Mouse (Mus musculus): ENCODE measurements around the gene Abhd6. TPM values are rescaled to one million over a fixed set of nuclear protein-coding genes. Genes with fewer than 3 reads are reported as not detected.

Abhd6 gene
- total and polyA plus RNA-seq, 2 experiments from 2014 or later, result 17.6 to 34.7 TPM

DNA sequence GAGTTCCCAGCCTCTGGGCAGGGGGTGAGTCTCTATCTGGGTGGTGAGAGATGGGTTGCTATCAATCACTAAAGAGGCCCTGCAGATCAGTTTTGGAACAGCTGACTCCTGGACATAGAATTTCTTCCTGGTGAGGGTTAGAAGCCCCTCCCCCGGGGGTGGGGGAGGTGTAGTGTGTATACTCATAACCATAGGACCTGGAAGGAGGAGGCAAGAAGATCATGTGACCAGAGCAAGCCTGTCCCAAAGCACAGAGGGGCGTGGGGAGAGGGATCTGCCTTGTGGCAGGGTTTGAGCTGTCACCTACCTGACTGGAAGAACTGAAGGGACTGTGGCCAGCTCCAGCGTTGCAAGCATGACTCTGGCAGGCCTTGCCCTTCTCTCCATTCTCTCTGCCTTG, 59.4 kb downstream of the Abhd6 start:
- Histone ChIP-seq H3K9me3 (ENCODE audit: low read length) (no peaks in the 10 kb centered on the region), H3K9ac (replicated peaks; ENCODE audit: low read length, poor library complexity, severe bottlenecking) (no peak overlapping the region), H3K27me3 (ENCODE audit: insufficient read depth, low read length) (no peaks in the 10 kb centered on the region), H3K4me1 (ENCODE audit: insufficient read depth, low read length) (no peaks in the 10 kb centered on the region), H3K36me3 (ENCODE audit: insufficient read depth, low read length) (no peaks in the 10 kb centered on the region), H3K4me3 (ENCODE audit: low read depth, low read length) (no peak overlapping the region), H3K27ac (ENCODE audit: low read depth, low read length) (0 out of 2 replicates have a peak overlapping the region, but pooled peaks have one; percentile 63), H3K4me2 (ENCODE audit: low read depth, low read length, poor library complexity, severe bottlenecking) (no peak overlapping the region)
- no peak for TF ChIP-seq CTCF (IDR thresholded peaks at IDR 0.05)
- DNase-seq (ENCODE audit: low spot score), result no peak
- WGBS, result 35% methylated on average over 3 of the region's 3 CpGs
- 0 out of 2 replicates have a peak, but pooled peaks have one; percentile 15 for ATAC-seq (ENCODE audit: low FRiP score)

DNA sequence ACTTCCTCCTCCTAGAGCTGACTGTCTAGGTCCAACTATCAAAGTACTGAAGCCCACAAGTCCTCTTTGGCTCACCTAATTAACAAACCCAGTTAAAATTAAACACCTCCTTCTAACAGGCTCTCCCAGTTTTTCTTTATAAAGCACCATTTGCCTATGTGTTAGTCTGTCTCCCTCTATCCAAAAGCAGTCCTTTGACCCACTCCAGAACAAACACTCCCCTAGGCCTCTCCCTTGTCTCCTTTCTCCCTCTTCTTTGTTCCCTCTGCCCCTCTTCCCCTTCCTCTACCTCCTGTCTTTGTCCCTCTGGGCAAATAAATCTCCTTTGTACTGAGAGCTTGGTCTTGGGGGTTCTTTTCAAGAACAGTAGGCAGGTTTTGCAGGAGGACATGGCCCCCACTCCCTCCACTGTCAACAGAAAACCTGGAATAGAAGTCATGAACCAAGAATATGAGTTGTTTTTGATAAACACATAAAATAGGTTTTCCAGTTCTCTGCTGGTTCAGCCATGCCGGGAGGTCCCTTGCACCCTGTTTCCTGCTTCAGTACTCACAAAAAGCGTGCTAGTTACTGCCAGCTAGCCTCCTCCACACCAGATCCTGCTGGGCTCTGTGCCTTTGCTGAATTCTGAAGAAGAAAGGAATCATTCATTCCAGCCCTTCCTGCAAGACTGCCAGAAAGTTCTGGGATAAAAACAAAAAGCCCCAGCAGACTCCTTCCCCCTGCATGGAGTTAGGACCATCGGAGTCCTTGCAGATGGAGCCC, 60.0 kb downstream of the Abhd6 start:
- Histone ChIP-seq H3K4me2 (ENCODE audit: low read depth, low read length, poor library complexity, severe bottlenecking) (no peak overlapping the region), H3K4me3 (ENCODE audit: low read depth, low read length) (no peak overlapping the region), H3K27me3 (ENCODE audit: insufficient read depth, low read length) (no peaks in the 10 kb centered on the region), H3K36me3 (ENCODE audit: insufficient read depth, low read length) (no peaks in the 10 kb centered on the region), H3K9me3 (ENCODE audit: low read length) (no peaks in the 10 kb centered on the region), H3K9ac (replicated peaks; ENCODE audit: low read length, poor library complexity, severe bottlenecking) (no peak overlapping the region), H3K27ac (ENCODE audit: low read depth, low read length) (peak overlapping the region; percentile 63), H3K4me1 (ENCODE audit: insufficient read depth, low read length) (no peaks in the 10 kb centered on the region)
- peak; percentile 63; the same call in 1 of the 2 replicates for ATAC-seq (ENCODE audit: low FRiP score)
- WGBS, result 54% methylated on average over 3 of the region's 3 CpGs
- peak; percentile 34 for DNase-seq (ENCODE audit: low spot score)
- TF ChIP-seq CTCF (IDR thresholded peaks at IDR 0.05), result no peak

DNA sequence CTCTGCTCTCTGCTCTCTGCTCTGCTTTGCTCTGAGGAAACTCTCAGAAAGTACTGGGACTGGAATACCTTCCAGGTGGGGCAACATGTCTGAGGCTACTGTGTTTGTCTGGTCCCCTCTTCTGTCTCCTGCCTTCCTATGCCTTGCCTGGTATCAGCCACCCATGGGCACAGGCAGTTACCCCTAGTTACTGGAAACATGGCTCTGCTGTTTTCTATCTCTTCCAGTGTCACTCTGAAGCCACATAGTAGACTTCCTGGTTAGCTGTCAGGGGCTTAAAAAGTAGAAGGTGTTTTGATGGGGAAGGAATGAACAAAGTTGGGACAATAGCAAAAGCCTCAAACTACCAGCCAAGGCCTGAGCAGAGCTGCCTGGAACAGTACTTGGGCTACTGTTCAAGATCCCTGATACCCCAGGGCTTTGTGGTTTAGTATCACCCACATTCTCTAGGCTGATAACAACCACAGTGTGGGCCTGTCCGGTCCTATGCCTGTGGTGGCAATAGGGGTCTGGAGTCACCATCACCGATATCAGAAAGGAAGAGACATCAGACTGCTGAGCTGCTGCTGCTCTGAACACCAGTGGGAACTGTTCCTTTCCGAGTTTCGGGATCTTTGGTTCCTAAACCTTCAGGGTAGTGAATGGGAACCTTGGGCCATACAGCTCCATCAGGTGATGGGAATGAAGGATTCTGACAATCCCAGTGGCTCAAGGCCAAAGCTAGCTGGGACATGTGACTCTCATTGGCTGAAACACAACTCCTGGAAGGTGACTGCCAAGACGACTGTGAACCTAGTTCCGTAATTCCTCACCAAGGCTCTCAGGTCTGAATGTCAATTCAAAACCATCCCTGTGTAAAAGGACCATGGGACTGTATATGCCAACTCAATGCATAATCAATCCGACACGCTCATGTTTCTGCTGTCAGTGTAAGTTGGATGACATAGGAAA, 61.4 kb downstream of the Abhd6 start:
- H3K4me1 ChIP-seq (ENCODE audit: insufficient read depth, low read length), result no peaks in the 10 kb centered on the region
- H3K9ac ChIP-seq (replicated peaks; ENCODE audit: low read length, poor library complexity, severe bottlenecking), result no peak overlapping the region
- no peaks in the 10 kb centered on the region for H3K36me3 ChIP-seq (ENCODE audit: insufficient read depth, low read length)
- H3K4me2 ChIP-seq (ENCODE audit: low read depth, low read length, poor library complexity, severe bottlenecking), result no peak overlapping the region
- H3K4me3 ChIP-seq (ENCODE audit: low read depth, low read length), result no peak overlapping the region
- DNase-seq (ENCODE audit: low spot score), result no peak
- no peaks in the 10 kb centered on the region for H3K9me3 ChIP-seq (ENCODE audit: low read length)
- ATAC-seq (ENCODE audit: low FRiP score), result no peak
- WGBS, result 85% methylated on average over 8 of the region's 8 CpGs
- no peaks in the 10 kb centered on the region for H3K27me3 ChIP-seq (ENCODE audit: insufficient read depth, low read length)
- no peak for TF ChIP-seq CTCF (IDR thresholded peaks at IDR 0.05)
- H3K27ac ChIP-seq (ENCODE audit: low read depth, low read length), result no peak overlapping the region

DNA sequence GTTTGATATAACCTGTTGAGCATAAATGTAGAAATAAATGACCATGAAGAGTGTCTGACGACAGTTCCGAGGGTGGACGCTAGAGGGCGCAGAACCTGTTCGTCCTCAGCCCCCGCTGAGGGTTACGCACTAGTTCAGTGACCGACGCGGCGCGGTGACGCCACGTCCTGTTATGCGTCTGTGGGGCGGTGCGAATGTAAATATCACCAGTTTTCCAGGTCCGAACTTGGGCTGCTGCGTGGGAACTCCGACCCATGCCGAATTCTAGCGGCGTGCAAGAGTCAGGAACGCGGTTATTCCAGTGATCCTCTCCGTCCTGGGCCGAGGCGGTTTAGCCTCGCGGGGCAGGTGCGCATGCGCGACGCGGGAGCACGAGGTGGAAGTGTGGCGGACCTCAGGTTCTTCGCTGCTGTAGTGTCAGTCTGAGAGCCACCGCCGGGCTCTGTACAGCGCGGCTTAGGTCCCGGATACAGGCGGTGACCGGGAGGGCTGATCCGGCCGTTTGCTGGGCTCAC, 77.5 kb downstream of the Abhd6 start, which contains the start of gene Rpp14:
Rpp14 (plus strand) TSS at position 203 of the 515 bp plus-strand sequence.
- peak within 1 kb of the TSS; percentile 68 for H3K4me3 ChIP-seq (ENCODE audit: low read depth, low read length)
- WGBS, result under 1% methylated on average over 47 of the region's 47 CpGs
- peaks cover 8% of the 10 kb centered on the region; the same call in 1 of the 2 replicates for H3K36me3 ChIP-seq (ENCODE audit: insufficient read depth, low read length)
- peak within 1 kb of the TSS; percentile 86 for H3K27ac ChIP-seq (ENCODE audit: low read depth, low read length)
- DNase-seq (ENCODE audit: low spot score), result peak; percentile 98
- peak within 1 kb of the TSS; percentile 81 for H3K4me2 ChIP-seq (ENCODE audit: low read depth, low read length, poor library complexity, severe bottlenecking)
- 0 out of 2 replicates have a peak, but pooled peaks cover 5% of the 10 kb centered on the region for H3K4me1 ChIP-seq (ENCODE audit: insufficient read depth, low read length)
- H3K27me3 ChIP-seq (ENCODE audit: insufficient read depth, low read length), result no peaks in the 10 kb centered on the region
- ATAC-seq (ENCODE audit: low FRiP score), result peak; percentile 96
- peak; percentile 99 for TF ChIP-seq CTCF (IDR thresholded peaks at IDR 0.05)
- peak within 1 kb of the TSS; percentile 72 for H3K9ac ChIP-seq (replicated peaks; ENCODE audit: low read length, poor library complexity, severe bottlenecking)
- no peaks in the 10 kb centered on the region for H3K9me3 ChIP-seq (ENCODE audit: low read length)

DNA sequence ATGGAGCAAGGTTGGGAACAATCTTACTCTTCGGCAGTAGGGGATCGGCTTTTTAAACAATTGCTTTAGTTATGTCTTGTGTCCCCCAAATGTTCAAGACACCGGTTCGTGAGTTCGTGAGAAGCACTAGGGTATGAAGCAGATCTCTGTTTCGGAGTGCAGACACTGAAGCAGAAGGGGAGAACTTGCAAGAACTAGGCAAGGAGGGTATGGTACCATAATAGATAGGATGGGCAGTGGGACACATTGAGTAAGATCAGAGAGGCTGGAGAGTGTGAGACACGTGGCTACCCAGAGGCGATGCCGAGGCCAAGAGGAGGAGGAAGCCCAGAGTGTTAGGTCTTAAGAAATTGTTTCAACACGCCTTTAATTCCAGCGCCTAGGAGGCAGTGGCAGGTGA, 78.0 kb downstream of the Abhd6 start:
- no peak for TF ChIP-seq CTCF (IDR thresholded peaks at IDR 0.05)
- Histone ChIP-seq H3K27ac (ENCODE audit: low read depth, low read length) (peak overlapping the region; percentile 86), H3K4me2 (ENCODE audit: low read depth, low read length, poor library complexity, severe bottlenecking) (peak overlapping the region; percentile 81), H3K4me3 (ENCODE audit: low read depth, low read length) (peak overlapping the region; percentile 68), H3K9me3 (ENCODE audit: low read length) (no peaks in the 10 kb centered on the region), H3K4me1 (ENCODE audit: insufficient read depth, low read length) (0 out of 2 replicates have a peak, but pooled peaks cover 5% of the 10 kb centered on the region), H3K27me3 (ENCODE audit: insufficient read depth, low read length) (no peaks in the 10 kb centered on the region), H3K36me3 (ENCODE audit: insufficient read depth, low read length) (peaks cover 8% of the 10 kb centered on the region; the same call in 1 of the 2 replicates), H3K9ac (replicated peaks; ENCODE audit: low read length, poor library complexity, severe bottlenecking) (peak overlapping the region; percentile 72)
- WGBS, result 5% methylated on average over 11 of the region's 11 CpGs
- ATAC-seq (ENCODE audit: low FRiP score), result peak; percentile 74
- no peak for DNase-seq (ENCODE audit: low spot score)
